Comparison of ENCODE assay signal across 10 mouse cellular contexts in genomic region chr2:168117967-168118366, GRCm38 (mm10). TPM values are rescaled to one million over a fixed set of nuclear protein-coding genes. Genes with fewer than 3 reads are reported as not detected.
A peak's percentile ranks its signal among the peaks of the same experiment; 100 is the strongest.
DNase-seq lines count a peak whose midpoint lies in the region; ATAC-seq and TF ChIP-seq lines count a peak whose summit lies in the region.
"Had no signal": no experiment of that assay in that cellular context is flagged by ENCODE, and none has a peak within 500 bp of the region (broad histone marks: within the 10 kb centered on the region; RNA-seq: fewer than 3 reads in every experiment).

No protein-coding gene starts in this region.

- peak overlapping the region; percentile 56; the same call in 1 of the 2 replicates for H3K9ac ChIP-seq in forebrain, embryonic 12.5 days
- H3K9ac ChIP-seq in liver, embryonic 15.5 days: no peak overlapping the region

- TF ChIP-seq POLR2A in cortical plate, adult 2 months (IDR thresholded peaks at IDR 0.05; ENCODE audit: extremely low read depth, insufficient read depth, low read length): no peak

- H3K27ac ChIP-seq in layer of hippocampus, adult 2 months: peak overlapping the region; percentile 48; the same call in 1 of the 2 replicates
- peak overlapping the region; percentile 83; the same call in 1 of the 2 replicates for H3K27ac ChIP-seq in cortical plate, adult 2 months (ENCODE audit: insufficient read depth, low read length)
- no peak overlapping the region for H3K27ac ChIP-seq in forebrain, embryonic 12.5 days
- H3K27ac ChIP-seq in liver, embryonic 15.5 days (replicated peaks): no peak overlapping the region

- H3K4me2 ChIP-seq in forebrain, embryonic 12.5 days: peak overlapping the region; percentile 76
- peak overlapping the region; percentile 83 for H3K4me2 ChIP-seq in liver, embryonic 15.5 days

- peak overlapping the region; percentile 59 for H3K4me3 ChIP-seq in layer of hippocampus, adult 2 months
- peak overlapping the region; percentile 89 for H3K4me3 ChIP-seq in cortical plate, adult 2 months (ENCODE audit: insufficient read depth, low read length)
- no peak overlapping the region for H3K4me3 ChIP-seq in forebrain, embryonic 12.5 days (replicated peaks)
- no peak overlapping the region for H3K4me3 ChIP-seq in liver, embryonic 15.5 days (replicated peaks)

- peaks cover 16% of the 10 kb centered on the region for H3K27me3 ChIP-seq in forebrain, embryonic 12.5 days
- H3K27me3 ChIP-seq in liver, embryonic 15.5 days: peaks cover 19% of the 10 kb centered on the region; the same call in 1 of the 2 replicates

- DNase-seq in layer of hippocampus, adult 2 months (ENCODE audit: low spot score in 2 of 2): no peak
- no peak for DNase-seq in layer of hippocampus, adult 9-11 months
- no peak for DNase-seq in adrenal gland, postnatal 25 days
- no peak for DNase-seq in B cell, adult 2 months
- no peak for DNase-seq in kidney, adult 9 months
- DNase-seq: cerebellum, adult 8-10 months; gastrocnemius, postnatal 10 days had no signal

- no peak for TF ChIP-seq CTCF in layer of hippocampus, adult 2 months (conservative IDR thresholded peaks at IDR 0.05)
- no peak for TF ChIP-seq CTCF in cortical plate, adult 2 months (IDR thresholded peaks at IDR 0.05; ENCODE audit: extremely low read depth, insufficient read depth, low read length)

- peaks cover 2% of the 10 kb centered on the region; the same call in 1 of the 2 replicates for H3K4me1 ChIP-seq in cortical plate, adult 2 months (ENCODE audit: control insufficient read depth, insufficient read depth, low read length)
- H3K4me1 ChIP-seq in forebrain, embryonic 12.5 days: peaks cover 16% of the 10 kb centered on the region
- peaks cover 27% of the 10 kb centered on the region for H3K4me1 ChIP-seq in liver, embryonic 15.5 days (replicated peaks)

- H3K36me3 ChIP-seq in forebrain, embryonic 12.5 days (replicated peaks): no peaks in the 10 kb centered on the region
- H3K36me3 ChIP-seq in liver, embryonic 15.5 days (replicated peaks): no peaks in the 10 kb centered on the region

- WGBS in forebrain, embryonic 12.5 days: 50% methylated on average over 16 of the region's 16 CpGs
- 47% methylated on average over 16 of the region's 16 CpGs for WGBS in liver, embryonic 15.5 days (ENCODE audit: insufficient replicate concordance)

- ATAC-seq in forebrain, embryonic 12.5 days (ENCODE audit: low FRiP score): no peak
- ATAC-seq in liver, embryonic 15.5 days (ENCODE audit: insufficient read depth): no peak

- H3K9me3 ChIP-seq in forebrain, embryonic 12.5 days: no peaks in the 10 kb centered on the region
- H3K9me3 ChIP-seq in liver, embryonic 15.5 days (replicated peaks): no peaks in the 10 kb centered on the region

RNA-seq across cellular contexts. Expression of gene Pard6b, which starts 37.2 kb away (rescaled TPM):
- total RNA-seq in layer of hippocampus, adult 2 months (2021): 1 to 10 TPM; 3.6 to 4.3 TPM
- polyA plus RNA-seq in cortical plate, adult 2 months (2012; rRNA removed): 3.3 and 3.6 TPM in 2 replicates
- 11.4 and 13.5 TPM in 2 replicates for polyA plus RNA-seq in forebrain, embryonic 12.5 days (2016; fragmentation: Nextera tagmentation; extraction: Ambion mirVana)
- 2.6 and 2.9 TPM in 2 replicates for polyA plus RNA-seq in liver, embryonic 15.5 days (2015; fragmentation: Nextera tagmentation; extraction: Ambion mirVana)
- total RNA-seq in adrenal gland, postnatal 25 days (2021): 1.6 and 2.3 TPM in 2 replicates

Comparison
In these comparisons a context has a peak if more than half of its experiments do, and no peak if none do; other contexts are left out.
1. H3K27ac ChIP-seq: peak in layer of hippocampus, adult 2 months (single experiment) and cortical plate, adult 2 months (single experiment); none in forebrain, embryonic 12.5 days (single experiment) and liver, embryonic 15.5 days (single experiment).
2. H3K4me3 ChIP-seq: peak in layer of hippocampus, adult 2 months (single experiment) and cortical plate, adult 2 months (single experiment); none in forebrain, embryonic 12.5 days (single experiment) and liver, embryonic 15.5 days (single experiment).